Mouse (Mus musculus): ENCODE measurements around the gene Ubb.

- TF ChIP-seq POLR2A (IDR thresholded peaks at IDR 0.05; ENCODE audit: insufficient read depth, low read depth, low read length) (no peak), CTCF (IDR thresholded peaks at IDR 0.05) (no peak)
These were observed 7.2 kb downstream of the Ubb start for GRCm38 (mm10) chr11:62558152-62558551.
